Mouse (Mus musculus) ES-Bruce4 (cell line): ENCODE measurements around the gene Dhdh. TPM values are rescaled to one million over a fixed set of nuclear protein-coding genes. Genes with fewer than 3 reads are reported as not detected.
"Not testable (repeated sequence)": the region's sequence is repeated elsewhere in the genome, so short reads cannot be mapped to it uniquely, and the experiment has no call there.

ENCODE experiments used
- H3K27ac ChIP-seq: 2 replicates; pipeline ENCODE4 v1.5.1; 2012; ENCODE audit warnings: low read length, inconsistent platforms; ENCODE audit not compliant: insufficient read depth
- H3K27me3 ChIP-seq: 2 replicates; pipeline ENCODE4 v1.6.1; 2012; ENCODE audit warnings: mild to moderate bottlenecking, low read length, inconsistent platforms; ENCODE audit not compliant: control insufficient read depth, poor library complexity, insufficient read depth, severe bottlenecking
- H3K36me3 ChIP-seq: 2 replicates; pipeline ENCODE4 v1.6.1; 2012; ENCODE audit warnings: inconsistent platforms, mild to moderate bottlenecking, low read length, moderate library complexity; ENCODE audit not compliant: control insufficient read depth, poor library complexity, insufficient read depth, severe bottlenecking
- H3K4me1 ChIP-seq: one replicate; pipeline ENCODE4 v1.8.1; 2011; ENCODE audit warnings: low read length; ENCODE audit not compliant: control insufficient read depth, insufficient read depth
- H3K4me3 ChIP-seq: 2 replicates; pipeline ENCODE4 v1.5.1; 2011; ENCODE audit warnings: low read depth, mild to moderate bottlenecking, low read length
- H3K9ac ChIP-seq: 2 replicates; pipeline ENCODE4 v1.6.1; 2012; ENCODE audit warnings: low read depth, mild to moderate bottlenecking, inconsistent platforms; ENCODE audit not compliant: poor library complexity, severe bottlenecking
- H3K9me3 ChIP-seq: replicated peaks from 2 replicates; pipeline ENCODE4 v1.6.1; 2012; ENCODE audit warnings: mild to moderate bottlenecking, low read length, inconsistent platforms; ENCODE audit not compliant: control insufficient read depth, poor library complexity, insufficient read depth, severe bottlenecking
- CTCF ChIP-seq: IDR thresholded peaks from one replicate; pipeline ENCODE4 v1.8.1; 2011; ENCODE audit warnings: low read depth, low read length
- EP300 ChIP-seq: IDR thresholded peaks from 2 replicates; pipeline ENCODE4 v1.6.1; 2011; ENCODE audit warnings: low read depth, low read length; ENCODE audit not compliant: insufficient read depth
- POLR2A ChIP-seq: IDR thresholded peaks from one replicate; pipeline ENCODE4 v1.8.1; 2011; ENCODE audit warnings: low read length; ENCODE audit not compliant: insufficient read depth
- polyA plus RNA-seq: library from polyadenylated mRNA; stranded (reverse); fragments of >200 nt; gene quantifications from 2 replicates; pipeline ENCODE4 v1.2.4, GENCODE M21; 2011; ENCODE audit warnings: low read depth; ENCODE audit not compliant: missing spikeins, insufficient read depth, insufficient read length

Dhdh gene
- polyA plus RNA-seq, 1 experiment: 15.3 TPM

DNA sequence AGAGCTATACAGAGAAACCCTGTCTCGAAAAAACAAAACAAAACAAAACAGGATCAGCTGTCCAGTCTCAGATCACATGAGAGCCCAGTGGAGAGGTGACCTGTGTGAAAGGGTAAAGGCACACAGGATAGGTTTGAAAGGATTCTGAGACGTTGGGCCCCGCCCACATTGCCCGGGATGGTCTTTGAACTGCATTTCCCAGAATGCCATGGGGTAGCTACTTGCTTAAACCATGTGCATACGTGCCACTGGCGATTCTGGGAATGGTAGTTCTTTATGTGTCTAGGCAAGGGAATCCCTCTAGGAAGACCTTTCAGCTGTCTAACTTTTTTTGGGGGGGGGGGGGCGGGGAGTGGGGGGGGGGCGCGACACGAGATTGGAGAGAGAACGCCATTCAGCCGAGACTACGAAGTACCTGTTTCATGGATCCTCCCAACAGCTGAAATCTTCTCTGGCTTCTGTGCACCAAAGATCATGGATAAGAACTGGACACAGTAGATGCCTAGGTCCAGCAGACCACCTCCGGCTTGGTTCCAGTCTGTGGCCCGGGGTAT, 7.2 kb downstream of the Dhdh start, which contains the start of gene Tulp2:
Gene Tulp2 (plus strand): TSS at position 504 of the 554 bp plus-strand sequence.
- no peaks in the 10 kb centered on the region for H3K9me3 ChIP-seq
- TF ChIP-seq EP300 (no peak), CTCF (no peak), POLR2A (no peak)
- no peaks in the 10 kb centered on the region for H3K27me3 ChIP-seq
- no peak within 1 kb of the TSS for H3K9ac ChIP-seq
- no peak within 1 kb of the TSS for H3K27ac ChIP-seq
- no peaks in the 10 kb centered on the region for H3K36me3 ChIP-seq
- H3K4me3 ChIP-seq: no peak within 1 kb of the TSS
- no peaks in the 10 kb centered on the region for H3K4me1 ChIP-seq

DNA sequence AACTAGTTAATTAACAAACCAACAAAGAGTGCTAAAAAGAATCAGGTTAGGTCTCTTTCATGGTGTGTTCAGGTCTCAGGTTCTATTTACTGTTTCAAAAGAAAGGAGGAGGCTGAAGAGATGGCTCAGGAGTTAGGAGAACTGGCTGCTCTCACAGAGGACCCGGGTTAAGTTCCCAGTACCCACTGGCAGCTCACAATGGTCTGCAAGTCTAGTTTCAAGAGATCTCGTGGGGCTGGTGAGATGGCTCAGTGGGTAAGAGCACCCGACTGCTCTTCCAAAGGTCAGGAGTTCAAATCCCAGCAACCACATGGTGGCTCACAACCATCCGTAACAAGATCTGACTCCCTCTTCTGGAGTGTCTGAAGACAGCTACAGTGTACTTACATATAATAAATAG, 8.3 kb downstream of the Dhdh start:
- not testable (repeated sequence) for H3K9me3 ChIP-seq, H3K4me1 ChIP-seq, H3K4me3 ChIP-seq, H3K9ac ChIP-seq, H3K27ac ChIP-seq, H3K27me3 ChIP-seq, H3K36me3 ChIP-seq

DNA sequence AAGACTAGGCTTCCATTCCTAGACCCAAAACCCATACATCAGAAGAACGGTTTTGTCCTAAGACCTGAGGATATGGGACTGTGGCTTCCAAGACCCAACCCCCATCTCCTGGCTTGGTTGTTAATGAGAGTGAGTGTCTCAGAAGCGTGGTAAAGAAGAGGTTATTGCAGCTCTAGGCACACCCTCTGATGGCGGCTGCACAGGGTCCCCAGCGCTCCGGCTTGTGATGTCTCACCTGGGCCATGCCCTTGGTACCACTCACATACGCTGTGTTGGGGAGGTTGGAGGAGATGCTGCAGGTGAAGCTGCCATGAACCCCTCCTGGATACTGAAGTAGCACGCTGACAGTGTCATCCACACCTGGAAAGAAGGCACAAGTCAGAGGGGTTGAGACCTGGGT, 9.8 kb downstream of the Dhdh start:
- Histone ChIP-seq H3K9ac (no peak overlapping the region), H3K36me3 (no peaks in the 10 kb centered on the region), H3K27ac (no peak overlapping the region), H3K9me3 (no peaks in the 10 kb centered on the region), H3K4me3 (no peak overlapping the region), H3K27me3 (no peaks in the 10 kb centered on the region), H3K4me1 (no peaks in the 10 kb centered on the region)
- TF ChIP-seq EP300 (no peak), CTCF (no peak), POLR2A (no peak)

DNA sequence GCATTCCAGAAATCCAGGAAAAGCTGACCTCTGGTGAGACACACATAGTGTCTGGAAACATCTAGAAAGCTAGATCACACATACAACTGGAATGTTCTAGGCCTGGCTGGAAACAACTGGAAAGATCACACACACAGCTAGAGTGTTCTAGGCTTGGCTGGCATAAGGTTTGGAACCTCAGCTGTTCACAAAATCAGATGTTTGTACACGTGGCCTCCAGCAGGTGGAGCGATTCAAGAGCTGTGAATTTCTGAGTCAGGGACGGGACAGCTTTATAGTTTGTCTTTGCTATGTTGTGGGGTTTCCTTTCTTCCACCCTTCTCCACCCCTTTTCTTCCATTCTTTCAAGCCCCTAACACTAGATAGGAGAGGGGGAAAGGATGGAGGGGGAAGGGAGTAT, 11.6 kb downstream of the Dhdh start:
- no peaks in the 10 kb centered on the region for H3K27me3 ChIP-seq
- H3K9me3 ChIP-seq: no peaks in the 10 kb centered on the region
- H3K27ac ChIP-seq: no peak overlapping the region; the same call in 1 of the 2 replicates
- no peak overlapping the region for H3K9ac ChIP-seq
- H3K4me3 ChIP-seq: no peak overlapping the region
- H3K4me1 ChIP-seq: no peaks in the 10 kb centered on the region
- no peaks in the 10 kb centered on the region for H3K36me3 ChIP-seq
- TF ChIP-seq CTCF: peak; percentile 42
- TF ChIP-seq EP300: no peak

DNA sequence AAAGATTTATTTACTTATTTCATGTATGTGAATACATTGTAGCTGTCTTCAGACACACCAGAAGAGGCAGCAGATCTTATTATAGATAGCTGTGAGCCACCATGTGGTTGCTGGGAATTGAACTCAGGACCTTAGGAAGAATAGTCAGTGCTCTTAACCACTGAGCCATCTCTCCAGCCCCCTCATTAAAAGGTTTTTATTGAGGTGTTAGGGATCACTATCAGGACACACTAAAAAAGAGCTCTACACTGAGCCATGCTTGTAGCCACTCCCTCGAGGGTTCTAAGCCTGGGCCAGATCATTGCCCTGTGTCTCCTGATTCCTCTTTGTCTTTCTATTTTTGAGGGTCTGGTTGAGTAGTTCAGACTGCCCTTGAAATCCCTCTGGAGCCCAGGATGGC, 12.2 kb downstream of the Dhdh start:
- Histone ChIP-seq H3K9ac (no peak overlapping the region), H3K9me3 (no peaks in the 10 kb centered on the region), H3K27me3 (no peaks in the 10 kb centered on the region), H3K4me3 (no peak overlapping the region), H3K27ac (no peak overlapping the region), H3K36me3 (no peaks in the 10 kb centered on the region), H3K4me1 (no peaks in the 10 kb centered on the region)
- no peak for TF ChIP-seq POLR2A
- no peak for TF ChIP-seq CTCF
- no peak for TF ChIP-seq EP300

DNA sequence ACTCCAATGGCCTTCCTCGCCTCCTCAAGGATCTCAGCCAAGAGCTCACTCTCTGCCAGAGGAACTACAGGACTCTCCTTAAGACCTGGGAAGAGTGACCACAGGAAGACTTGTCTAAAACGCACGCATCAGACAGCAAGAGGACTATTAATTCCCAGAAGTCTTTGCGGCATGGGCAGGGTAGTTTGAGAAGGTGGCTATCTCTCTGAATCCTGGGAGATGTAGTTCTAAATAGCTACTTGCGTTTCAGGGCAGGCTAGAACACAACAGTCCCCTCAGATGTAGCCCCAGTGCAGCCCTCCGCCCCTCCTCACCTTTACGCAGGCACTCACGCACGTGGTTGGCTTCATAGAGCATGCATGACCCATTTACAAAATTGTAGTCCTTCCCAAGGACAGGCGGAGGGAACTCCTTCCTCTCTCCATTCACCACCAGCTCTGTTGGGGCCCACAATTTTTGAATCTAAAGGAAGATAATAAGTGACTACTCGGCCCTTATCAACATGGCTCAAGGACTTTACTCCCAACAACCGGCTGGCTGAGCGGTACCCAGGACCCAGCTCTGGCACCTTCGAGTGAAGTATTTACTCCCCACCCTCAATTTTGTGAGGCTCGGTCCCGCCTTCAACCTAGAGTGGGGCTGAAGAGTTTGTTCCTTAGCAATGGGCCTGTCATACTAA, 13.2 kb downstream of the Dhdh start:
- H3K36me3 ChIP-seq: no peaks in the 10 kb centered on the region
- peak overlapping the region; percentile 12; the same call in 1 of the 2 replicates for H3K27ac ChIP-seq
- no peaks in the 10 kb centered on the region for H3K4me1 ChIP-seq
- peak overlapping the region; percentile 63 for H3K4me3 ChIP-seq
- H3K27me3 ChIP-seq: no peaks in the 10 kb centered on the region
- TF ChIP-seq POLR2A (no peak), EP300 (no peak), CTCF (no peak)
- peak overlapping the region; percentile 15 for H3K9ac ChIP-seq
- H3K9me3 ChIP-seq: no peaks in the 10 kb centered on the region
